Mouse (Mus musculus) adrenal gland, postnatal 4 days (tissue): ENCODE data around the gene Npas1. TPM values are rescaled to one million over a fixed set of nuclear protein-coding genes. Genes with fewer than 3 reads are reported as not detected.

ENCODE experiments used
- DNase-seq, 2 experiments: peaks; one replicate each; pipeline ENCODE4 v3.0.0; 2021 to 2022; ENCODE audit warnings: low spot score in 2 of 2, mixed read lengths in 2 of 2
- long read RNA-seq, 2 experiments: library from polyadenylated mRNA; stranded (forward); transcript quantifications; one replicate each; pipeline ENCODE4 v2.0.0; 2021
- total RNA-seq, 2 experiments: library from RNA; stranded (reverse); gene quantifications; 2 replicates each; pipeline ENCODE4 v1.2.3; 2021

Gene Npas1
- under 1 TPM in 1 of 2 experiments, not detected in 1; 0.20 TPM for total RNA-seq
- long read RNA-seq, experiment 1: 0 reads
- long read RNA-seq, experiment 2, partial matches to known transcripts: 0 of 1 reads
- long read RNA-seq, experiment 2, other reads (novel, unspliced or antisense): 1 of 1 reads

DNA sequence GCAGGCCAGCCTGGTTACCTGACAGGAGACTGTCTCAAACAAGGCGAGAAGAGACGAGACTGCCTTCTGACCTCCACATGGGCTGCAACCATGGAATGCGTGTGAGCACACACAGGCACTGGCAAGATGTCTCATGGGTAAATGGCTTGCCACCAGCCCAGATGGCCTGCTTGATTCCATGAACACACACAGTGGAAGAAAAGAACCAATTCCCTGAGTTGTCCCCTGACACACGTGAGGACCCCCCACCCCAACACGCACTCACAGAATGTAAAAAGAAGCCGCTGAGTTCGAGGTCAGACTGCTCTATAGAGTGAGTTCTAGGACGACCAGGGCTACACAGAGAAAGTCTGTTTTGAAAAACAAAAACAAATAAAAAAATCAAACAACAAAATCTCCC is at the start of gene Npas1:
Npas1 (minus strand) TSS at position 101 of the 400 bp plus-strand sequence.
- DNase-seq: no peak

DNA sequence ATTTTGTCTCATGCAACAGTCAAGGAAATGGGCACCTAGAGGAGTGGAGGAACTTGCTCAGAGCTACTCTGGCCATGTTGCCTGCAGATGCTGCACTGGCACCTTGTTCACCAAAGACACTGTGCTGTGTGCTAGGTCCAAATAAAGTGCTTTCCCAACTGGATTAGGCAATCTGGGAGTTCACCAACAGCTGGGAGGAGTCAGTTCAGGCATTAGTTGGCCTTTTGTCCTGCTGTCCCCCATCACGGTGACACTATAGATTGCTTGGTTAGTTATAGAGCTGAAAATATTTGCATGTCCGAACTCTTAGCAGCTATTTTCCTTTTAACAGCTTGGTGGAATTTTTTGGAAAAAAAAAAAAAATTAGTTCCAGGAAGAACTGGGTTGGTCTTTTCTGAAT is 48.5 kb upstream of the Npas1 start:
- DNase-seq: no peak

DNA sequence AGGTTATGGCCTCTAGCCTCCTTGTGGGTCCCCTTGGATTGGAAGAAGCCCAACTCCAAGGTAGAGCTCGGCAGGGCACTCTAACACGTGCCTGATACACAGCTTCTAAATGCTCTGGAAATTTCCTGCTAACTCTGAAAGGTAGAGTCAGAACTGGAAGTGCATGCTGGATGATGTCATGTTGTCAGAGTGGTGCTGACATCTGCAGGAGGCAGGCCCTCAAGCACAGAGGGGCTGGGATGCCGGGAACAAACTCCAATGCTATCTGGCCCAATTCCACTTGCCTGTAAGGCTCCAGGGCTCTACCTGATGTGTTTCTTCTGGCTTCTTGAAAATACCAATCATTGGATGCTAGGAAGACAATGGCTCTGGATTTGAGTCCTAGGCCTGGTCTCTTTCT is 47.9 kb upstream of the Npas1 start:
- DNase-seq: no peak

DNA sequence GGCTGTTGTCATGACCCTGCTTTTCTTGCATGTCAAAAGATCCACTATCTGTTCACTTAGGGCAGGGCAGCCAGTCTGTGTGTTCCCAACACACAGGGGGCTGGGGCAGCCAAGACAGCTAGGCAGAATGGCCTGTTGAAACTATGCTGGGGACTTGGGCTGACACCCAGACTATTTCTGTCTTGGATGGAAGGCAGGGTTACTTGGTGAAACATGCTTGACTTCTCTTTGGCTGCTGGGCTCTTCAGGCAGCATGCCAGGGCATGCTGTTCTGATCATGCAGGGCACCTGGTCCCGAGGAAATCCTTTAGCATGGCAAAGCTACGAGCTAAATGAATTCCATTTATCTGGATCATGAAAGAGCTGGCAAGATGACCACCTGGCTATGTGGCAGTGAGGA is 46.8 kb upstream of the Npas1 start:
- no peak for DNase-seq

DNA sequence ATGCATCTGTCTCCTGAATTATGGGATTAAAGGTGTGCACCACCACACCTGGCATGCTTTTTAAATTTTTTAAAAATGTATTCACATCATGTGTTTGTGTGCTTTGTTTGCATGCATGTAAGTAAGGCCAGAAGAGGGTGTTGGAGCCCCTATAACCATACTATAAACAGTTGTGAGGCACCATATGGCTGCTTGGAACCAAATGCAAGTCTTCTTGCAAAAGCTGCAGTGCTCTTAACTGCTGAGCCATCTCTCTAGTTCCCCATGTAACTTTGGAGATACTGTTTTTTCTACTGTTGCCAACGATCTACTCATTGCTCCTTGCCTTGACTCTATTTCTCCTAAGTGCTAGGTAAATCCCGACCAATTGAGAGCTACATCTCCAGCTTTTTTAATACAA is 41.8 kb upstream of the Npas1 start:
- no peak for DNase-seq

DNA sequence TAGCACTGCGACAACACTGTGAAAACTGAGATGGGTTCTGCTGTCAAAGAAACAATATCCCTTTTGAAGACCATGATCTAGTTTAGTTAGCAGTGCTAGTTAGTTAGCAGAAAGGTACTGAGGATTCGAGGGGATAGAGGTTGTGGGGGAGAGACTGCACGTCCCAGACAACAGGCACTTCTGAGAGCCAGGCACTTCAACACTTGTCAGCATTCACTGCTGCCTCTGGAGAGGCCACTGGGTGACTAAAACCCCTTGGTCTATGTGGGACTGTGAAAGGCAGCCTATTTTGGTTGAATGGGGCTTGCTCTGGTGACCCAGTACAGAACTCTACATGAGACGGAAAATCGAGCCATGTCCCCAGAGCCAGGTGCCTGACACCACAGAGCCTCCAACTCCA is 39.7 kb upstream of the Npas1 start:
- DNase-seq: no peak

DNA sequence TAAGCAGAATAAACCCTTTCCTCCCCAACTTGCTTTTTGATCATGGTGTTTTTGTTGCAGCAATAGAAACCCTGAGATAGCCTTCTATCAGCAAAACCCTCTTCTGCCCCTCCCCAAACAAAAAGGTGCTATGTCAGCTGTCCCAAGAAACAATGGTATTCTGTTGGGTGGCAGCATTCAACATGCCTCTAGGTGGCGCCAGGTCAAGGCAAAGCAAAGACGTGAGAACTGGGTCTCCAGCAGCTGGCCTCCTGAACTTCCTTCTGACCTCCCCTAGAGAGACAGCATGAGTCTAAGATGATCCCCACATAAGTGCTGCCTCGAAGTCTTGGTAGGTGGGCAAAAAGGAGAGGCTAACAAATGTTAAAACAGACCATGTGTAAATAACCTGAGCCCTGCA is 29.8 kb upstream of the Npas1 start:
- DNase-seq: peak in 1 of 2 experiments; percentile 34

DNA sequence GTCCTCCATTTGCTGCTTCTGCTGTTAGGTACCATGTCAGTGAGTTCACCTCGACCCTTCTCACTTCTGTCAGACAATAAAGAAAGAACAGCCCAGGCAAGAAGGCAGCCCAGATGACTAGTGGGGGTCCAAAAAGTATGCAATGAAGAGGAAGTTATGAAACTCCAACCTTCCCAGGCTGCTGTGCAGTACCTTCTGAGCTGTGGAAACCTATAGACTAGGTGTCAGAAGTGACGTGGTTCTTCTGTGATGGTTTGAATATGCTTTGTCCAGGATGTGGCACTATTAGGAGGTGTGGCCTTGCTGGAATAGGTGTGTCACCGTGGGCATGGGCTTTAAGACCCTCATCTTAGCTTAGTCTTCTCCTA is 27.7 kb upstream of the Npas1 start:
- no peak for DNase-seq

DNA sequence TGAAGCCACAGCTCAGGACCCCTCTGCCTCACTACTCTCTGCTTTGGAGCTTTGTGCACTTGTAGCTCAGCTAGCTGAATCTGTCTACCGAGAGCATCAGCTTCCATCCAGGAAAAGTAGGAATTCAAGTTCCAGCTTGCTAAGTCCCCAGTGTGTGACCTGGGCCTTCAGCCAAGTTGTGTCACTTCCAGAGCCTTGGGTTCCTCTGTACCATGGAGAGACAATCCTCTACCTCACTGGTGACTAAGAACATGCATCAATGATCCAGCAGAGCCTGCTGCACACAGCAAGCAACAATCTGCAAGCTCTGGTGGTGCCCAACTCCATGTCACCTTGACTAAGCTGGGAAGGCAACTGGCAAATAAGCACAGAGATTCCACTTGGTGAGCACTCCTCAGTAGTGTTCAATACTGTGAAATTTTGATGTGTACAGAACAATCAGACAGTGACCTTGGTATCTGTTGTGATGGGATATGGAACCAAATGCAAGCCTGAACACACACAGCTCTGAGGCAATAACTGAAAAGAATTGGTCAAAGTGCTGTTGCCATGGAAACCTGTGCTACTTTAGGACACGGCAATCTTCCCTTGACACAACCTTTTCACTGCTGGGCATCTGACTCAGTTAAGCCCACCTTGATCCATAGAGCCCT is 27.2 kb upstream of the Npas1 start:
- no peak for DNase-seq

DNA sequence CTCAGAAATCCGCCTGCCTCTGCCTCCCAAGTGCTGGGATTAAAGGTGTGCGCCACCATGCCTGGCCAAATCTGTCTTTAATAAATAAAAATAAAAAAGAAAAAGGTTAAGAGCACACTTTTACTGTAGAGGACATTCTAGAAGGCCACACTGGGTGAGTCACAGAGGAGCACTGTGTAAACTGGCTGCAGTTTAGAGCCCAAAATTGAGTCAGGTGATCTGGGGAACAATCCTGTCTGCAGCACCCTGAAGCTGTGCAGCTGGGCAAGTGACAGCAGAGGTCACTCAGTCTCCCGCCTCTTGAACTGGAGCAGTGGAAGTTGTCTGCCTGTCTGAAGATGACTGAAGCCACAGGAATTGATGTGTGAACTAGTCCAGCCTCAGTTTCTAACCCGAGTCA is 24.0 kb upstream of the Npas1 start:
- DNase-seq: no peak

DNA sequence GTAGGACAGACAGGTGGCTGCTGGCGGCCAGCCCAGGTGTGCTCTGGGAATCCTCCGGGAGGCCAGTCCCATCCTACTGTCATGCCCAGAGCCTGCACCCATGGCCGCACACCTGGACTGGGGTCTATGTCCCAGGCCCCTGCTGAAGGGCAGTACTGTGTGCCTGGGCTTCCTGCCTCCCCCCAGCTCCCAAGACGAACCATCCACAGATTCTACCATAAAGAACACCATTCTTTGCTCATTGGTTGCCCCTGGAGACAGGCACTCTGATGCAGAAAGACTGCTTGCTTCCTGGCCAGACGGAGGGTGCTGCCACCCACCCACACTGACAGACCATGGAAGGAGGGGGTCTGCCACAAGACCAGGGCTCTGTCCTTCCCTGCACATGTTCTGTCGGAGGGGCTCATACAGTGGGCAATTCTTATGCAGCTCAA is 22.2 kb upstream of the Npas1 start:
- no peak for DNase-seq

DNA sequence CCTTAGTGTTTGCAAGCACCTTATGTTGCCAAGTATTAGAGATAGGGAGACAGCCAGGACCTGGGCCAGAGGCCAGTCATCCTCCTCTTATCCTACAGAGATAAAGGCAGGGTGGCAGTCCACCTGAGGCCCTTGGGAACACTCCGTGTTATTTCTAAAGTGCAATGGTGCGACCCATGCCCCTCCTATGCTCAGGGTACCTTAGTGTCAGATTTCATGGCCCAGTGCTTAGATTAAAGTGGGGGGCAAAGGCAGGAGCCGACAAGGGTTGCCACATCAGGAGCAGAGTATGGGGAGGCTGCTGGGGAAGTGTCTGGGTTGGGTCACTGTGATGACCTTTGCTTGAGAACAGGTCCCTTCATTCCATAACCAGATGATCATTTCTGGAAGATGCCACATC is 18.7 kb upstream of the Npas1 start:
- DNase-seq: no peak

DNA sequence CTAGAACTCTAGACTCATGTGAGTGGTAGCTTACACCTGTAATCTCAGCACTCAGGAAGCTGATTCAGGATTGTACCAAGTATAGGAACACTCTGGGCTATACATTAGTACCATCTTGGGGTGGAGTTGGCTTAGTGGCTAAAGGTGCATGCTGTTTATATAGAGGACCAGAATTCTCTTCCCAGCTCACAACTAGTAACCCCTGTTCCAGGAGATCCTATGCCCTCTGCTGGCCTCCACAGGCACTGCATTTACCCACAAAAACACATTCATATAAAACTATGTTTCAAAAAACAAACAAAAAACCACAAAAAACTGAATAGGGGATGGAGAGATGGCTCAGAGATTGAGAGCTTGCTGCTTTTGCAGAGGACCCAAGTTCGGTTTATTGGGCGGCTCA is 15.8 kb upstream of the Npas1 start:
- no peak for DNase-seq

DNA sequence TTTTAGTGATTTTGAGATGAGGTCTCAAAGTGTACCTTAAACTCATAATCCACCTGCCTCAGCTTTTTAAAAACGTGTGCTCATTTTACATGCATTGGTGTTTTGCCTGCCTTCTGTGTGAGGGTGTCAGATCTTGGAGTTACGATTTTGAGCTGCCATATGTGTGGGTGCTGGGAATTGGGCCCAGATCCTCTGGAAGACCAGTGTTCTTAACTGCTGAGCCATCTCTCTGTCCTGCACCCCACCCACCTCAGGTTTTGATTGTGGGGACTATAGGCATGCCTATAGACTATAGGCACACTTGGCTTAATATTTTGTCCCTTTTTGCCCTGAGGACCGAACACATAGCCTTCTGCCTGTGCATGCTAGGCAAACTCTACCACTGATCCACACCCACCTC is 14.7 kb upstream of the Npas1 start:
- no peak for DNase-seq

DNA sequence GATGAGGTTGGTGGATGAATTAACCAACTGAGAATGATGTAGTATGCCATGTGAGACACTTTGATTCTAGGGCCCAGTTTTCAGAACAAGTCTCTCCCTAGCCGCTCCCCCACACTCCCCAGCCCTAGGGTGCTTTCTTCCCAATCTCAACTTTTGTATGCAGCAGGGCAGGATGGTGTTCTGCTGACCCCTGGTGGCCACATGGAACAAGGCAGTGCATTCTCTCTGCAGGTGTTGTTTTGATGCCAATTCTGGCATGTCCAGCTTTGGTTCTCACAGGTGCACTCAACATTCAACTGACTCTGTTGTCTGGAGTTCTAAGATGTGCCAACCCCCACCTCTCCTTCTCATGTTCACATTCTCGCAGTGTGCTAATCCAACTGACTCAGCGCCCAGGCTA is 14.2 kb upstream of the Npas1 start:
- DNase-seq: no peak

DNA sequence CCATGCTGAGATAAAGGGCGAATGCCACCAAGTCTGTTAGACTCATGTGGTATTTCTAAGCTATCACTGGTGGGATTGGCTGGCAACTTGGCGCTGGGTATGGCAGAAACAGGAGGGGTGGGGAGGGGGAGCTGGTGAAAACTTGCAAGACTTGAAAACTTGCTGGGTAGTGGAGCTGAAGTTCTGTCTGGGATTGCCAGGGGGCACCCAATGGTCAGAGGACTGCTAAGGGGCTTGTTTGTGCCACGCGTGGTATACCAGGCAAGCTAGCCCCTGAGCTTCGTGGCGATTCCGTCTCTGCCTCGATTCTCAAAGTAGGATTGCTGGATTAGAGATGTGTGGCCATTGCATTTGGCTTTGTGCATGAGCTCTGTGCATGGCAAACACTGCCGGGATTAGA is 12.4 kb upstream of the Npas1 start:
- DNase-seq: no peak

DNA sequence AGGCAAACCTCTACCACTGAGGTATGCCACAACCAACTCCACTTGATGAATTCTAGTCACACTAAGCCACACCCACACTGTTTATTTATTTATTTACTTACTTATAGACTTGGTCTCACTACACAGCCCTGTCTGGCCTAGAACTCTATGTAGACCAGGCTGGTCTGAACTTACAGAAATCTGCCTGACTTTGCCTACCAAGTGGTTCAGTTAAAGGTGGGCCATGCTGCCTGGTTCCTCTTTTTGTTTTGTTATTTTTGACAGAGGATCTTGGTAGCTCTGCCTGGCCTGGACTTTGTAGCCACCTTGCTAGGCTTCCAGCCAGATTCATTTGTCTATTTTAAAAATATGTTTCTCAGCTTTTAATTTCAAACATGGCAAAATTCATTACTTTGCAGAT is 11.3 kb upstream of the Npas1 start:
- no peak for DNase-seq

DNA sequence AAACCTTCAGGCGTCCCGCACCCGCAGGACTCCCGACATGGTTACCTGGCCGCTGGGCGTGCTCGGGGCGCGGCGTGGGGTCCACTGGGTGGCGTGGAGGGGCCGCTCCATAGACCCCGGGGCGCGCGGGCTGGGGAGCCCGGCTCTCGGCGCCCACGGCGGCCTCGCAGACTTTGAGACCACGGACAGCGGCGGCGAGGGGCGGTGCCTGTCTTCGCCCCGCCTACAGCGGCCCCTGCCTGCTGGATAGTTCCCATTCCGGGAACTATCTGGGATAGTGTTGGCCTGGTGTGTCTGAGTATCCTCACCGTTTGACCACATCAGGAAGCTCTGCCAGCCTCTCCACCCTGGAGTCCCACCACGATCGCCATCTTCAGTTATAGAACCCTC is 933 bp downstream of the Npas1 start:
- no peak for DNase-seq

DNA sequence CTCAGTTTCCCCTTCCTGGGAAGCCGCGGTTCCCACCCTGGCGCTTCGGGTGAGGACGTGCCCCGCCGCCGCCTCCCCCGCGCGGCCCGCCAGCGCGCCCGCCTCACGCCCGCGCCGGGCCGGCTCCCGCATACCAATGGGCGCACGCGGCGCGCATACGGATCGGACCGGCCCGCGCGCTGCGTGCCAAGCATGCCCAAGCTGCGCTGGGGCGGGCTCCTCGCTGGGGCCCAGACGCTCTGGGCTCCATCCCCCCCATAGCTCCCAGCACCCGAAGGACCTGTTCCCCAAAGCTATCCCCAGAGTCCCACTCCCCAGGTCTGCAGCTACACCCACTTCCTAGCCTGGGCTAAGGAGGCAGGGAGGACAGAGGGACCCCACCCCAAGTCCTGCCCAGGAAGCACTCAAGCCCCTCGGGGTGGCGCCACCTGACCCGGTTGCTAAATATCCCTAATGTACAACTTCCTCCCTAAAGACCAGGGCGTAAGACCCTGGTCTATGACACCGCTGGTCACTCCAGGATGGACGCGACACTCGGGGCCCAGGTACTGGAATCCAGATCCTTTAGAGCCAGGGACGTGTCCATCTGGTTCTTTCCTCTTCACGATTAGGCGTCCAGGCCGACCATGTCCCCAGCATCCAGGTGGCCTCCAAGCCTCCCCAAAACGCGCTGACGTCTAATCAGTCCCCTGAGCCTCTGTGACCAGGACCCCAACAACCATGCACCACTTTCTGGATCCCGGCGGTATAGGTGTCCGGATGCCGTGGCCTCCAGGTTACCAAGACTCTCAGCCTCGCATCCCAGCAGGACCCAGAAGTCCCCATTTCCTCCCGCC is 1.5 kb downstream of the Npas1 start:
- DNase-seq: no peak

DNA sequence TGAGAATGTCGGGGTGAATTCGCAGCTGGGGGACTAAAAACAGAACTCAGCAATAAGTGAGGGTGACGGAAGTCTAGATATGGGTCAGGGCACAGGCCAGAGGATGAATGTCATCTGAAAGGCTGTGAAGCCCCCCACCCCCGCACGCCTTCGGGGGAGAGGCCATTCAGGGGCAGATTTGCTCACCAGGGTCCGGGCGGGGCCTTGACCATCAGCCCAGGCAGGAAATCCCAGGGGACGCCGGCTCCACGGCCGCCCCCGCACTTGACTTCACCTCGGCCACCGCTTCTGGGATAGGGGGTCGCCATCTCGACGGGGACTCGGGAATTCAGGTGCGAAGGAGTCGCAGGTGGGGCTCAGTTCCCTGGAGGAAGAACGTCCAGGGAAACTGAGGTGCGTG is 2.2 kb downstream of the Npas1 start:
- DNase-seq: no peak

DNA sequence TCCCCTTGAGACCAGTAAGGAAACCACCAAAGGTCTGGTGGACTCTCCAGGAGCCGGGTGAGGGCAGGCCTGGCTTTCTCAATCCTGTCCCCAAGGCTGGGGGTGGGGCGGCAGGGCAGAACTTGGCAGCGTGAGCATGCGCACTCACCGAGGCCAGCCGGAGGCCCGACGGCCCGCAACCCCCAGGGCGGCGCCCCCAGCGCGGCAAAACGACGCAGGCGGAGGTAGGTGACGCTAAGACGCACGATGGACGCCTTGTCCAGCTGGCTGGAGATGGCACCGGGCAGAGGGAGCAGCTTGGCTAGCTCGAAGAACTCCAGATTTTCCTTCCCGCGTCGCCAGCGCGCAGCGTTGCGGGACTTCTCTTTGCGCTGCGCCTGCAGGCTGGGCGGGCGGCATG is 3.1 kb downstream of the Npas1 start:
- DNase-seq: no peak

DNA sequence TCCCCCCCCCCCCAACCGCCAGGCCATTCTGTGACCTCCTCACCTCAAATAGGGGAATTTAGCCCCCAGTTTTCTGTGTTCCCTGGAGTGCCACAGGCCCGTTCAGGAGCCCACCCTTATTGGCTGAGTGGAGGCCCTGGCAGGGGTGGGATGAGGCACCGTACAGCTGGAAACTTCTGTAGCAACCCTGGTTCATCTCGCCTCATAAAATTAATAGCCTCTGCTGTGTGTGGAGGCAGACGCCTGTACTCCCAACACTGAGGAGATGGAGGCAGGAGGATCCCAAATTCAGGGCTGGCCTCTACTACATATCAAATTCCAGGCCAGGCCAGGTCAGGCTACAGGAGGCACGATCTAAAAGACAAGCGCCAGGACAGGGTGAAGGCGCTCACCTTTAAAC is 3.7 kb downstream of the Npas1 start:
- DNase-seq: no peak
